ENCODE assay signal across 17 mouse cellular contexts in genomic region chr16:39044381-39044780, GRCm38 (mm10).
DNase-seq lines count a peak whose midpoint lies in the region; ATAC-seq lines count a peak whose summit lies in the region.
"Had no signal": no experiment of that assay in that cellular context is flagged by ENCODE, and none has a peak within 500 bp of the region (broad histone marks: within the 10 kb centered on the region; RNA-seq: fewer than 3 reads in every experiment).

No protein-coding gene starts in this region.

- no peak overlapping the region for H3K9ac ChIP-seq in forebrain, embryonic 14.5 days (ENCODE audit: low read length)
- H3K9ac ChIP-seq in forebrain, embryonic 15.5 days (replicated peaks): no peak overlapping the region
- no peak overlapping the region for H3K9ac ChIP-seq in midbrain, embryonic 16.5 days (ENCODE audit: low read depth, low read length)
- H3K9ac ChIP-seq: embryonic facial prominence, embryonic 12.5 days; forebrain, postnatal 0 days; heart, embryonic 12.5 days; hindbrain, embryonic 12.5 days; intestine, embryonic 15.5 days had no signal

- no peaks in the 10 kb centered on the region for H3K9me3 ChIP-seq in forebrain, embryonic 14.5 days (replicated peaks; ENCODE audit: control insufficient read depth, low read length)
- no peaks in the 10 kb centered on the region for H3K9me3 ChIP-seq in forebrain, embryonic 15.5 days
- no peaks in the 10 kb centered on the region for H3K9me3 ChIP-seq in midbrain, embryonic 10.5 days (replicated peaks)
- H3K9me3 ChIP-seq in midbrain, embryonic 16.5 days (replicated peaks; ENCODE audit: control insufficient read depth, low read length, poor library complexity, severe bottlenecking): no peaks in the 10 kb centered on the region
- H3K9me3 ChIP-seq: embryonic facial prominence, embryonic 12.5 days; heart, embryonic 12.5 days; hindbrain, embryonic 12.5 days; intestine, embryonic 15.5 days had no signal

- ATAC-seq in forebrain, embryonic 14.5 days: no peak
- ATAC-seq in forebrain, embryonic 15.5 days (replicated peaks): no peak
- no peak for ATAC-seq in midbrain, embryonic 16.5 days
- no peak for ATAC-seq in frontal cortex, adult (ENCODE audit: low TSS enrichment)
- ATAC-seq: forebrain, postnatal 0 days; intestine, embryonic 15.5 days had no signal

- H3K36me3 ChIP-seq in forebrain, embryonic 14.5 days (ENCODE audit: control insufficient read depth, insufficient read depth, low read length): no peaks in the 10 kb centered on the region
- H3K36me3 ChIP-seq in forebrain, embryonic 15.5 days: no peaks in the 10 kb centered on the region
- no peaks in the 10 kb centered on the region for H3K36me3 ChIP-seq in midbrain, embryonic 10.5 days
- H3K36me3 ChIP-seq in midbrain, embryonic 16.5 days (ENCODE audit: control insufficient read depth, insufficient read depth, low read length): no peaks in the 10 kb centered on the region
- H3K36me3 ChIP-seq: embryonic facial prominence, embryonic 12.5 days; heart, embryonic 12.5 days; hindbrain, embryonic 12.5 days; intestine, embryonic 15.5 days had no signal

- WGBS in forebrain, embryonic 14.5 days: 9% methylated on average over 5 of the region's 5 CpGs
- 14% methylated on average over 5 of the region's 5 CpGs for WGBS in forebrain, embryonic 15.5 days
- 31% methylated on average over 5 of the region's 5 CpGs for whole genome bisulfite sequencing in midbrain, embryonic 10.5 days
- 24% methylated on average over 5 of the region's 5 CpGs for WGBS in midbrain, embryonic 16.5 days

- H3K4me3 ChIP-seq in forebrain, embryonic 14.5 days (ENCODE audit: low read depth, low read length): no peak overlapping the region
- H3K4me3 ChIP-seq in forebrain, embryonic 15.5 days: no peak overlapping the region
- H3K4me3 ChIP-seq in midbrain, embryonic 10.5 days: no peak overlapping the region
- H3K4me3 ChIP-seq in midbrain, embryonic 16.5 days (ENCODE audit: low read depth, low read length): no peak overlapping the region
- H3K4me3 ChIP-seq: embryonic facial prominence, embryonic 12.5 days; gastrocnemius, adult 2 months; heart, embryonic 12.5 days; hindbrain, embryonic 12.5 days; intestine, embryonic 15.5 days had no signal

- no peak overlapping the region for H3K27ac ChIP-seq in forebrain, embryonic 14.5 days (ENCODE audit: low read depth, low read length)
- H3K27ac ChIP-seq in forebrain, embryonic 15.5 days (replicated peaks): no peak overlapping the region
- H3K27ac ChIP-seq in midbrain, embryonic 10.5 days (replicated peaks): peak overlapping the region; percentile 39; the same call in 1 of the 2 replicates
- no peak overlapping the region for H3K27ac ChIP-seq in midbrain, embryonic 16.5 days (ENCODE audit: low read length)
- H3K27ac ChIP-seq: embryonic facial prominence, embryonic 12.5 days; gastrocnemius, adult 2 months; hindbrain, embryonic 12.5 days; intestine, embryonic 15.5 days had no signal

- DNase-seq in forebrain, embryonic 14.5 days (ENCODE audit: low spot score): peak; percentile 20
- no peak for DNase-seq in midbrain, embryonic 10.5 days (ENCODE audit: low spot score)
- peak; percentile 42 for DNase-seq in brain, adult 2 months (ENCODE audit: low read depth, low spot score)
- DNase-seq in embryo, embryonic 11 days: peak; percentile 33
- DNase-seq in kidney, postnatal 14 days: no peak
- DNase-seq: adrenal gland, postnatal 10 days; cerebellum, adult 2 months; forebrain, postnatal 0 days; gastrocnemius, adult 2 months; kidney, adult 18-20 months had no signal

- H3K4me1 ChIP-seq in forebrain, embryonic 14.5 days (ENCODE audit: control insufficient read depth, insufficient read depth, low read length): peaks cover 3% of the 10 kb centered on the region; the same call in 1 of the 2 replicates
- 0 out of 2 replicates have a peak, but pooled peaks cover 6% of the 10 kb centered on the region for H3K4me1 ChIP-seq in forebrain, embryonic 15.5 days
- H3K4me1 ChIP-seq in midbrain, embryonic 10.5 days: peaks cover 24% of the 10 kb centered on the region
- no peaks in the 10 kb centered on the region for H3K4me1 ChIP-seq in midbrain, embryonic 16.5 days (ENCODE audit: control insufficient read depth, insufficient read depth, low read length)
- H3K4me1 ChIP-seq: embryonic facial prominence, embryonic 12.5 days; heart, embryonic 12.5 days; intestine, embryonic 15.5 days had no signal

- no peaks in the 10 kb centered on the region for H3K27me3 ChIP-seq in forebrain, embryonic 14.5 days (replicated peaks; ENCODE audit: control insufficient read depth, insufficient read depth, low read length)
- no peaks in the 10 kb centered on the region for H3K27me3 ChIP-seq in forebrain, embryonic 15.5 days
- H3K27me3 ChIP-seq in midbrain, embryonic 10.5 days (ENCODE audit: low read depth, poor library complexity, severe bottlenecking): peaks cover 23% of the 10 kb centered on the region; the same call in 1 of the 2 replicates
- H3K27me3 ChIP-seq in midbrain, embryonic 16.5 days (ENCODE audit: control insufficient read depth, insufficient read depth, low read depth, low read length): no peaks in the 10 kb centered on the region
- H3K27me3 ChIP-seq: embryonic facial prominence, embryonic 12.5 days; intestine, embryonic 15.5 days had no signal

- no peak overlapping the region for H3K4me2 ChIP-seq in forebrain, embryonic 14.5 days (ENCODE audit: low read length)
- H3K4me2 ChIP-seq in forebrain, embryonic 15.5 days (replicated peaks): no peak overlapping the region
- no peak overlapping the region for H3K4me2 ChIP-seq in midbrain, embryonic 16.5 days (ENCODE audit: low read length)
- H3K4me2 ChIP-seq: embryonic facial prominence, embryonic 12.5 days; heart, embryonic 12.5 days; hindbrain, embryonic 12.5 days; intestine, embryonic 15.5 days had no signal

Comparison
In these comparisons a context has a peak if more than half of its experiments do, and no peak if none do; other contexts are left out.
1. DNase-seq: peak in forebrain, embryonic 14.5 days (single experiment), brain, adult 2 months (single experiment) and embryo, embryonic 11 days (single experiment); none in midbrain, embryonic 10.5 days (single experiment) and kidney, postnatal 14 days (single experiment).